ENCODE assay signal across 21 mouse cellular contexts in genomic region chr13:90814174-90814865, GRCm38 (mm10).
A peak's percentile ranks its signal among the peaks of the same experiment; 100 is the strongest.
DNase-seq lines count a peak whose midpoint lies in the region; ATAC-seq and TF ChIP-seq lines count a peak whose summit lies in the region.
"Had no signal": no experiment of that assay in that cellular context is flagged by ENCODE, and none has a peak within 500 bp of the region (broad histone marks: within the 10 kb centered on the region; RNA-seq: fewer than 3 reads in every experiment).

No protein-coding gene starts in this region.

- peak overlapping the region; percentile 67; the same call in 1 of the 2 replicates for H3K27ac ChIP-seq in limb, embryonic 12.5 days
- H3K27ac ChIP-seq in limb, embryonic 10.5 days = no peak overlapping the region
- H3K27ac ChIP-seq in embryonic fibroblast, embryonic 13.5 days (ENCODE audit: insufficient read depth, low read length) = peak overlapping the region; percentile 36; the same call in 1 of the 2 replicates
- peak overlapping the region; percentile 63 for H3K27ac ChIP-seq in limb, embryonic 15.5 days
- H3K27ac ChIP-seq: embryonic facial prominence, embryonic 12.5 days; forebrain, embryonic 12.5 days; heart, adult 2 months; heart, embryonic 15.5 days; hindbrain, embryonic 13.5 days; hindbrain, postnatal 0 days had no signal

- no peak for TF ChIP-seq POLR2A in embryonic fibroblast, embryonic 13.5 days (IDR thresholded peaks at IDR 0.05; ENCODE audit: low read depth, low read length)
- no peak for TF ChIP-seq POLR2A in lung, adult 2 months (IDR thresholded peaks at IDR 0.05; ENCODE audit: borderline replicate concordance, extremely low read depth, low read depth, low read length)

- ATAC-seq in limb, embryonic 12.5 days (ENCODE audit: insufficient number of reproducible peaks, insufficient read depth, low FRiP score, low TSS enrichment, low read depth) = no peak
- peak; percentile 86 for ATAC-seq in limb, embryonic 15.5 days (ENCODE audit: insufficient number of reproducible peaks, low FRiP score, low TSS enrichment, low read depth)
- ATAC-seq: forebrain, embryonic 16.5 days; hindbrain, postnatal 0 days had no signal

- no peaks in the 10 kb centered on the region for H3K36me3 ChIP-seq in limb, embryonic 12.5 days
- no peaks in the 10 kb centered on the region for H3K36me3 ChIP-seq in limb, embryonic 10.5 days
- H3K36me3 ChIP-seq in limb, embryonic 15.5 days = no peaks in the 10 kb centered on the region
- H3K36me3 ChIP-seq: embryonic facial prominence, embryonic 12.5 days; forebrain, embryonic 12.5 days; heart, embryonic 15.5 days; hindbrain, embryonic 13.5 days had no signal

- WGBS in limb, embryonic 12.5 days = 45% methylated on average over 4 of the region's 4 CpGs
- WGBS in limb, embryonic 10.5 days = 69% methylated on average over 4 of the region's 4 CpGs
- WGBS in limb, embryonic 15.5 days = 29% methylated on average over 4 of the region's 4 CpGs
- WGBS in lung, adult 2 months = 58% methylated on average over 4 of the region's 4 CpGs

- H3K4me2 ChIP-seq in limb, embryonic 12.5 days = no peak overlapping the region
- H3K4me2 ChIP-seq in limb, embryonic 15.5 days = no peak overlapping the region
- H3K4me2 ChIP-seq: embryonic facial prominence, embryonic 12.5 days; forebrain, embryonic 12.5 days; heart, embryonic 11.5 days; heart, embryonic 15.5 days; hindbrain, embryonic 13.5 days had no signal

- H3K27me3 ChIP-seq in limb, embryonic 12.5 days = no peaks in the 10 kb centered on the region
- no peaks in the 10 kb centered on the region for H3K27me3 ChIP-seq in limb, embryonic 10.5 days (ENCODE audit: low read depth, poor library complexity, severe bottlenecking)
- no peaks in the 10 kb centered on the region for H3K27me3 ChIP-seq in limb, embryonic 15.5 days
- H3K27me3 ChIP-seq: embryonic facial prominence, embryonic 12.5 days; forebrain, embryonic 12.5 days; heart, embryonic 15.5 days; hindbrain, embryonic 13.5 days had no signal

- H3K9ac ChIP-seq in limb, embryonic 12.5 days (replicated peaks) = no peak overlapping the region
- H3K9ac ChIP-seq in limb, embryonic 15.5 days = no peak overlapping the region
- H3K9ac ChIP-seq: embryonic facial prominence, embryonic 12.5 days; forebrain, embryonic 12.5 days; heart, embryonic 15.5 days; hindbrain, embryonic 13.5 days had no signal

- no peak for DNase-seq in limb, embryonic 10.5 days (ENCODE audit: low spot score)
- DNase-seq in cerebellum, postnatal 4 days (ENCODE audit: low spot score in 2 of 2) = no peak
- DNase-seq in lung, adult 2 months = no peak
- DNase-seq in adrenal gland, postnatal 36 days = no peak
- DNase-seq: adrenal gland, adult 8-10 months; cerebellum, adult 11-12 months; cerebellum, adult 9-10 months; cerebellum, postnatal 25 days; gastrocnemius, postnatal 10 days; heart, adult 2 months; heart, postnatal 14 days had no signal

- TF ChIP-seq CTCF in embryonic fibroblast, embryonic 13.5 days (IDR thresholded peaks at IDR 0.05; ENCODE audit: borderline replicate concordance, insufficient read depth, low read length) = no peak
- TF ChIP-seq CTCF in lung, adult 2 months (IDR thresholded peaks at IDR 0.05; ENCODE audit: insufficient read depth, low read length) = no peak

- no peak overlapping the region for H3K4me3 ChIP-seq in limb, embryonic 12.5 days (replicated peaks)
- H3K4me3 ChIP-seq in limb, embryonic 10.5 days = no peak overlapping the region
- no peak overlapping the region for H3K4me3 ChIP-seq in embryonic fibroblast, embryonic 13.5 days (ENCODE audit: insufficient read depth, low read length)
- no peak overlapping the region for H3K4me3 ChIP-seq in limb, embryonic 15.5 days
- no peak overlapping the region for H3K4me3 ChIP-seq in lung, adult 2 months (replicated peaks; ENCODE audit: extremely low read depth, low read depth, low read length)
- H3K4me3 ChIP-seq: embryonic facial prominence, embryonic 12.5 days; forebrain, embryonic 12.5 days; heart, adult 2 months; heart, embryonic 15.5 days; hindbrain, embryonic 13.5 days had no signal

- no peaks in the 10 kb centered on the region for H3K4me1 ChIP-seq in limb, embryonic 12.5 days (replicated peaks)
- H3K4me1 ChIP-seq in limb, embryonic 10.5 days = peaks cover 15% of the 10 kb centered on the region
- H3K4me1 ChIP-seq in embryonic fibroblast, embryonic 13.5 days (ENCODE audit: control insufficient read depth, insufficient read depth, low read length) = peaks cover 5% of the 10 kb centered on the region; the same call in 1 of the 2 replicates
- H3K4me1 ChIP-seq in limb, embryonic 15.5 days = no peaks in the 10 kb centered on the region
- H3K4me1 ChIP-seq in lung, adult 2 months (ENCODE audit: control insufficient read depth, insufficient read depth, low read length) = no peaks in the 10 kb centered on the region
- H3K4me1 ChIP-seq: embryonic facial prominence, embryonic 12.5 days; forebrain, embryonic 12.5 days; heart, embryonic 15.5 days; hindbrain, embryonic 13.5 days had no signal

- no peaks in the 10 kb centered on the region for H3K9me3 ChIP-seq in limb, embryonic 12.5 days
- H3K9me3 ChIP-seq in limb, embryonic 10.5 days (replicated peaks) = no peaks in the 10 kb centered on the region
- H3K9me3 ChIP-seq in limb, embryonic 15.5 days = no peaks in the 10 kb centered on the region
- H3K9me3 ChIP-seq: embryonic facial prominence, embryonic 12.5 days; forebrain, embryonic 12.5 days; heart, embryonic 15.5 days; hindbrain, embryonic 13.5 days had no signal
